Mouse (Mus musculus) heart, embryonic 14.5 days (tissue): Measurements from ENCODE around the gene Ggt5. TPM values are rescaled to one million over a fixed set of nuclear protein-coding genes. Genes with fewer than 3 reads are reported as not detected.

Experiments used
- ATAC-seq: fragments of 200-750 bp; cut with Nextera tagmentation; 2 replicates; pipeline ENCODE4 v1.8.0; 2017; ENCODE audit warnings: low read depth, moderate TSS enrichment; ENCODE audit not compliant: insufficient number of reproducible peaks, insufficient read depth, low FRiP score
- H3K27ac ChIP-seq, 2 experiments: fragments of 200-500 bp in 1 of 2; fragments of 300-500 bp in 1 of 2; sonication (generic) in 1 of 2; replicated peaks in 1 of 2; 2 replicates each; pipeline ENCODE4 v1.5.1; 2012 to 2014; ENCODE audit warnings: low read depth in 2 of 2, low read length in 2 of 2, control low read depth in 1 of 2, mild to moderate bottlenecking in 1 of 2, mixed read lengths in 1 of 2; ENCODE audit not compliant: control insufficient read depth in 1 of 2, insufficient read depth in 1 of 2
- H3K27me3 ChIP-seq: fragments of 300-500 bp; sonication (generic); 2 replicates; pipeline ENCODE4 v1.6.1; 2014; ENCODE audit warnings: mild to moderate bottlenecking, low read length, control low read depth; ENCODE audit not compliant: control insufficient read depth, insufficient read depth
- H3K36me3 ChIP-seq: fragments of 300-500 bp; sonication (generic); 2 replicates; pipeline ENCODE4 v1.6.1; 2014; ENCODE audit warnings: mild to moderate bottlenecking, control low read depth, low read length, mixed read lengths; ENCODE audit not compliant: control insufficient read depth, insufficient read depth
- H3K4me1 ChIP-seq, 2 experiments: fragments of 200-500 bp in 1 of 2; fragments of 300-500 bp in 1 of 2; sonication (generic) in 1 of 2; 2 replicates each; pipeline ENCODE4 v1.6.1; 2012 to 2014; ENCODE audit warnings: low read length in 2 of 2, control low read depth in 1 of 2, mixed read lengths in 1 of 2; ENCODE audit not compliant: control insufficient read depth in 2 of 2, insufficient read depth in 2 of 2
- H3K4me2 ChIP-seq: fragments of 300-500 bp; sonication (generic); 2 replicates; pipeline ENCODE4 v1.6.1; 2014; ENCODE audit warnings: mild to moderate bottlenecking, low read length
- H3K4me3 ChIP-seq, 2 experiments: fragments of 200-500 bp in 1 of 2; fragments of 300-500 bp in 1 of 2; sonication (generic) in 1 of 2; 2 replicates each; pipeline ENCODE4 v1.5.1; 2012 to 2014; ENCODE audit warnings: low read length in 2 of 2, mild to moderate bottlenecking in 2 of 2, control low read depth in 1 of 2, low read depth in 1 of 2, moderate library complexity in 1 of 2; ENCODE audit not compliant: control insufficient read depth in 1 of 2, insufficient read depth in 1 of 2
- H3K9ac ChIP-seq: fragments of 300-500 bp; sonication (generic); 2 replicates; pipeline ENCODE4 v1.6.1; 2014; ENCODE audit warnings: mild to moderate bottlenecking, low read length
- H3K9me3 ChIP-seq: fragments of 300-500 bp; sonication (generic); 2 replicates; pipeline ENCODE4 v1.6.1; 2016; ENCODE audit warnings: low read length, control low read depth; ENCODE audit not compliant: control insufficient read depth
- WGBS: fragments of 180-500 bp; shearing (Covaris S2); extraction: QIAGEN DNeasy Blood & Tissue Kit; methylation state at CpG from one replicate; pipeline ENCODE4 v1.1.7; 2014; 5-methylcytosine and 5-hydroxymethylcytosine counted together
- polyA plus RNA-seq: library from polyadenylated mRNA; unstranded; fragments of >200 nt; fragmentation: Nextera tagmentation; extraction: Ambion mirVana; gene quantifications from 2 replicates; pipeline ENCODE4 v1.2.1, GENCODE M21; 2014

The Ggt5 gene
- polyA plus RNA-seq, 1 experiment from 2014 or later: 7.6 TPM

DNA sequence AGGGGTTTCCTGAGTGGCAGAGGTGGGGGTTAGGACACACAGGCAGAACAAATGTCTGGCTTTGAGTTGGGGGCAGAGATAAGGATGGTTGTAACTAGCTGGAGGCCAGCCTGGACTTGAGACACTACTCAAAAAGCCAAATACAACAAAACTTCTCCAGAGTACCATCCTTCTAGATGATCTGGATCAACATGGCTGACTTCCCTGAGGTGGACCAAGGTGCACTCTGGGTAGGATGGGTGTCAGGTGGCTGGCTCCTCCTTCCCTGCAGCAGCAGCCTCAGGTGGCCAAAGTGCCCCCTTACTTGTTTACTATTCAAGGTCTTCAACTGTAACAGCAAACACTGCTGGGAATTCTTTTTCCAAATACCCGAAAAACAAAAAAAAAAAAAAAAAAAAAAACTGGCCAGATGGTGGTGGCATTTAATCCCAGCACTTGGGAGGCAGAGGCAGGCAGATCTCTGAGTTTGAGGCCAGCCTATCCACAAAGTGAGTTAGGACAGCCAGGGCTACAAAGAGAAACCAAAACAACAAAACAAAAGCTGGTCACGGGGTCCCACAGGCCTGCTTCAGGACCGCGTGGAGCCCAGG is 60.4 kb downstream of the Ggt5 start:
- no peaks in the 10 kb centered on the region for H3K27me3 ChIP-seq
- H3K9ac ChIP-seq: no peak overlapping the region
- H3K27ac ChIP-seq: no peak overlapping the region
- peaks cover 85% of the 10 kb centered on the region for H3K36me3 ChIP-seq
- 85% methylated on average over 4 of the region's 4 CpGs for WGBS
- ATAC-seq: no peak
- H3K4me3 ChIP-seq: no peak overlapping the region
- H3K4me2 ChIP-seq: no peak overlapping the region
- no peaks in the 10 kb centered on the region for H3K9me3 ChIP-seq
- H3K4me1 ChIP-seq: peaks cover 18 to 19% of the 10 kb centered on the region in 2 experiments

DNA sequence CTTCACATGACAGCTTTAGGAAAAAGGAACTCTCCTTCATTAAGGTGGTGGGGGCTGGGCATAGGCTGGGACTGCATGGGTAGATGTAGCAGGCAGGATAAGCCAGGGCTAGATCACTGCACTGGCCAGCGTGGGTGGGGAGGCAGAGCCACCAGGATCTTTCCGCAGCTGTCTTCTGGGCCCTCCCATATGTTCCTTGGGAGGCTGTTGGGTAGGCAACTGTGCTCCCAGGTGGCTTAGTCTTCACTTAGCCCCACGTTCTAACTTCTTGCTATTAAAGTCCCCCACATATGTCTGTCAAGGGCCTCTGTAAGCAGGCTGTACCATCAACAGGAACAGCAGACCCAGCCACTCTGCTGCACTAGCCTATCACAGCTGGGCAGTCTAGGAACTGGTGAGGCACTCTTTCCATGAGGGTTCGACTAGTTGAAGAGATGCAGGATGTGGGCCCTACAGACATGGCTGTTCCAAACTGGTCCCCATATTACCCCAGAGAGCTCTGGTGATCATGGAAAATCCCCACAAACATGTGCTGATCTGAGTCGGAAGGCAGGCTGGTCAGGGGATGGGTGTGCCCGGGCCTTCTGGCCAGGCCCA is 61.3 kb downstream of the Ggt5 start:
- H3K4me1 ChIP-seq: peaks cover 18 to 19% of the 10 kb centered on the region in 2 experiments
- H3K9ac ChIP-seq: no peak overlapping the region
- H3K27me3 ChIP-seq: no peaks in the 10 kb centered on the region
- WGBS: 86% methylated on average over 6 of the region's 6 CpGs
- H3K9me3 ChIP-seq: no peaks in the 10 kb centered on the region
- H3K4me3 ChIP-seq: no peak overlapping the region
- H3K36me3 ChIP-seq: peaks cover 89% of the 10 kb centered on the region
- no peak overlapping the region for H3K4me2 ChIP-seq
- no peak overlapping the region for H3K27ac ChIP-seq
- ATAC-seq: no peak

DNA sequence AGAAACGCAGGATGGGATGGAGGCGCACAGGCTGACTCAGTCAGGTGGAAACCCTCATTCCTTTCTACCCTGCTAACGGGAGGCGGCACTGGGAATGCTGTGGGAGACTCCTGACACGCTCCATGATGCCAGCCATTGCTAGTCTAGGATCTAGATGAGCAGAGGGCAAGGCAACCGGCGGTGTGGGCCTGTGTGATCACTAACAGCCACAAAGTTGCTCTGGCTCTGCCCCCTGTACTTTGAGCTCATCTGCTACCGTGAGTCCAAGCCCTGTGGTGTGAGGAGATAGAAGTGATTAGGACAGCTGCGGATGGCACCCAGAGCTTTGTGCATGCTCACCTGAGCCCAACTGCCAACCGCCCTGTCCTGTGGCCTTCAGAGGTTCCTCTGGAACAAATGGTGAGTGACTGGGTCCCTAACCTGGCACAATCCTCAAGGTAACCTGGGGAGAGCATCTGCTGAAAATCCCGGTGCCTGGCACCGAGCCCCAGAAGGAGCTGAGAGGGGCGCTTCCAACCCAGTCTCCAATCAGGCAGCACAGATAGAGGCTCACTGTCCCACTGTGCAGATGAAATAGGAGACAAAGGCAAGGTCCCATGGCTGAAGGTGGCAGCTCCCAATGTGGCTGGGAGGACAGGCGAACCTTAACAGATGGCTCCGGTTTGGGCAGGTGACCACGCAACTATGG is 62.4 kb downstream of the Ggt5 start:
- no peak overlapping the region for H3K9ac ChIP-seq
- no peaks in the 10 kb centered on the region for H3K27me3 ChIP-seq
- no peaks in the 10 kb centered on the region for H3K9me3 ChIP-seq
- no peak for ATAC-seq
- H3K4me2 ChIP-seq: no peak overlapping the region
- no peak overlapping the region for H3K4me3 ChIP-seq
- H3K4me1 ChIP-seq: peaks cover 16% of the 10 kb centered on the region in 2 experiments
- WGBS: 94% methylated on average over 16 of the region's 16 CpGs
- H3K27ac ChIP-seq: no peak overlapping the region
- H3K36me3 ChIP-seq: peaks cover 90% of the 10 kb centered on the region

DNA sequence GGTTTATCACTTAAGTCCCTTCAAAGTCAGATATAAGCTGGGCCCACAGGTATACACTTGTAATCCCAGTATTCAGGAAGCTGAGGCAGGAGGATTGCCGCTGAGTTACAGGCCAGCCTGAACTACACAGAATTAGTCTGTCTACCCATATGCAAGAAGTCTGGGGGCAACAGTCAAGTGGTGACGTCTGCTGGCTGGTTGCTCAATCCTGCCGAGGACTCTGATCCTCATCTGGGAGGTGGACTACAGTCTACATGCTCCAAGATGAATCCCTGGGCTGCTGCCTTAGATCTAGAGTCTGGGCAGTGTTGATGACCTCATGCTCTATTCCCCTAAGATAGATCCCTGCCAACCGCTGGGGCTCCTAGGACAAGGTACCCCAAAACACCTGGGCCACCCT is 64.9 kb downstream of the Ggt5 start:
- Histone ChIP-seq H3K4me2 (no peak overlapping the region), H3K9me3 (no peaks in the 10 kb centered on the region), H3K9ac (no peak overlapping the region), H3K27me3 (no peaks in the 10 kb centered on the region), H3K27ac (no peak overlapping the region), H3K4me3 (no peak overlapping the region), H3K36me3 (peaks cover 100% of the 10 kb centered on the region), H3K4me1 (no peaks in the 10 kb centered on the region)
- no peak for ATAC-seq
- 84% methylated on average over 4 of the region's 4 CpGs for WGBS

DNA sequence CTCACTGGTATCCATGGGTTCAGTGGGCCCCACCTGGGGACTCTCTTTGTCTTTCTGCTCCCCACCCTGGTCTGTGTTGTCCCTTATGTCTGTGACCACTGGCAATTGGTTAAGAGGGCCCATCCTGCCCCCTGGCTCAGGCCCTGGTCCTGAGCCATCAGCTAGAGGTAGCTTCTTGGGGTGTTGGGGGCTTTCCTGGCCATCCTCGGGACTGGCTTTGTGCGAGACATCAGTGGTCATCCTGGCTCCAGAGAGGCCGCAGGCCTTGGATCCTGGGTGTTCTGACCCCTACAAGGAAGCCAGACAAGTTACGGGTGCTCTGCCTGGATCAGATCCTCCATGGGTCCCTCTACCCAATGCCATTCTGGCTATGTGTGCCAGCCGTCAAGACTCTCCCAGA is 68.0 kb downstream of the Ggt5 start:
- no peak for ATAC-seq
- no peak overlapping the region for H3K27ac ChIP-seq
- 94% methylated on average over 5 of the region's 5 CpGs for whole genome bisulfite sequencing
- no peaks in the 10 kb centered on the region for H3K9me3 ChIP-seq
- H3K4me2 ChIP-seq: no peak overlapping the region
- no peaks in the 10 kb centered on the region for H3K27me3 ChIP-seq
- H3K9ac ChIP-seq: no peak overlapping the region
- H3K4me3 ChIP-seq: no peak overlapping the region
- peaks cover 86% of the 10 kb centered on the region for H3K36me3 ChIP-seq
- no peaks in the 10 kb centered on the region for H3K4me1 ChIP-seq

DNA sequence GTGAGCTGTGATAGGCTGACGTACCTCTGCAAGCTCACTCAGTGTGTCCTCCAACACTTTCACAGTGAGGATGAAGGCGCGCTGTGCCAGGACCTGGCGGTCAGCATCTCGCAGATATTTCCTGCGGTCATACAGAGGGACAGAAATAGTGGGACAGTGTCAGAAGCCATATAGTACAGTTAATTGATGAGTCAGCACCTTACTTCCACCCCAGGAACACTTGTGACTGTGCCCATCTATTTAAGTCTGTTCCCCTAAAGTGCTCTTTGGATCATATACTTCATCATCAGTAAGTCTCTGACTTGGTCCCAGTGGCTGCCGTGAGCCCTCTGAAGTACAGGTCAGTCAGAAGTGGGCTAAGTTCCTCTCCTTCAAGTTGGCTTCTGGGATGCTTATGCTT is 68.6 kb downstream of the Ggt5 start:
- 95% methylated on average over 7 of the region's 7 CpGs for WGBS
- H3K4me1 ChIP-seq: no peaks in the 10 kb centered on the region
- H3K9me3 ChIP-seq: no peaks in the 10 kb centered on the region
- no peak overlapping the region for H3K27ac ChIP-seq
- H3K27me3 ChIP-seq: no peaks in the 10 kb centered on the region
- H3K9ac ChIP-seq: no peak overlapping the region
- no peak for ATAC-seq
- H3K4me2 ChIP-seq: no peak overlapping the region
- peaks cover 84% of the 10 kb centered on the region for H3K36me3 ChIP-seq
- H3K4me3 ChIP-seq: no peak overlapping the region

DNA sequence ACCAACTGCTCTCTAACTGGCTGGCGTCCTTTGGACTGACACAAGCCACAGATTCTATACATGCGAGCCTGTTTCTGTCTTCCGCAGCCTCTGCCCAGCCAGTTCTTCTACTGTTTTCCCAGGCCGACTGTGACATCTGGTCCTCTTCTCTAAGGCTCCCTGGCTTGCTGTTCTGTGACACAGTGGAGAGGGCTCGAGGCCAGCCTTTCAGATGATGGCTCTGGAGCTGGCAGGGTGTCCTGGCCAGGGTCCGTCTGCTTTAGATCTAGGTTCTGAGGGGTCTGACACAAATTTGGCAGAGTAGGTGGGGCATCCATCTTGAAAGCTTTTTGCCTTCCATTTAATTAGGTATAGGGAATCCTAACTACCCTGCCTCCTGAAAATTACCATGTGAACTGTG is 72.2 kb downstream of the Ggt5 start:
- Histone ChIP-seq H3K9me3 (no peaks in the 10 kb centered on the region), H3K9ac (no peak overlapping the region), H3K27ac (no peak overlapping the region), H3K4me1 (peaks cover 0 to 4% of the 10 kb centered on the region in 2 experiments; a peak in 3 of 4 replicates), H3K36me3 (peaks cover 67% of the 10 kb centered on the region), H3K27me3 (no peaks in the 10 kb centered on the region), H3K4me2 (no peak overlapping the region), H3K4me3 (no peak overlapping the region)
- WGBS: 83% methylated on average over 6 of the region's 6 CpGs
- ATAC-seq: no peak
